Mouse (Mus musculus) forebrain, embryonic 10.5 days (tissue): ENCODE measurements at regions not wholly inside any gene's neighbourhood (a gene's known extent, or its start where the extent isn't known, plus 50 kb on each side); places are given as distances from the start of the nearest gene placed in this dataset. TPM values are rescaled to one million over a fixed set of nuclear protein-coding genes. Genes with fewer than 3 reads are reported as not detected.
A peak's percentile ranks its signal among the peaks of the same experiment; 100 is the strongest.

ENCODE experiments used
- DNase-seq: peaks from one replicate; pipeline ENCODE4 v3.0.0-alpha.2; 2017; ENCODE audit warnings: low spot score; ENCODE audit errors: extremely low spot score
- H3K27ac ChIP-seq: fragments of 300-500 bp; sonication (generic); 2 replicates; pipeline ENCODE4 v1.5.1; 2016; ENCODE audit warnings: mild to moderate bottlenecking
- H3K27me3 ChIP-seq: fragments of 300-500 bp; sonication (generic); 2 replicates; pipeline ENCODE4 v1.6.1; 2016; ENCODE audit warnings: mild to moderate bottlenecking; ENCODE audit not compliant: poor library complexity, severe bottlenecking
- H3K36me3 ChIP-seq: fragments of 300-500 bp; sonication (generic); replicated peaks from 2 replicates; pipeline ENCODE4 v1.6.1; 2016; ENCODE audit warnings: mild to moderate bottlenecking, moderate library complexity
- H3K4me1 ChIP-seq: fragments of 300-500 bp; sonication (generic); 2 replicates; pipeline ENCODE4 v1.6.1; 2016
- H3K4me3 ChIP-seq: fragments of 300-500 bp; sonication (generic); 2 replicates; pipeline ENCODE4 v1.5.1; 2016; ENCODE audit warnings: mild to moderate bottlenecking, moderate library complexity
- H3K9me3 ChIP-seq: fragments of 300-500 bp; sonication (generic); 2 replicates; pipeline ENCODE4 v1.6.1; 2016; ENCODE audit warnings: mild to moderate bottlenecking, moderate library complexity
- WGBS: fragments of 180-500 bp; shearing (Covaris S2); methylation state at CpG from one replicate; pipeline ENCODE4 v1.1.7; 2016; 5-methylcytosine and 5-hydroxymethylcytosine counted together
- microRNA-seq: library from miRNA; unstranded; fragments of <30 nt; microRNA quantifications from one replicate; pipeline ENCODE4, GENCODE M21; 2017

DNA sequence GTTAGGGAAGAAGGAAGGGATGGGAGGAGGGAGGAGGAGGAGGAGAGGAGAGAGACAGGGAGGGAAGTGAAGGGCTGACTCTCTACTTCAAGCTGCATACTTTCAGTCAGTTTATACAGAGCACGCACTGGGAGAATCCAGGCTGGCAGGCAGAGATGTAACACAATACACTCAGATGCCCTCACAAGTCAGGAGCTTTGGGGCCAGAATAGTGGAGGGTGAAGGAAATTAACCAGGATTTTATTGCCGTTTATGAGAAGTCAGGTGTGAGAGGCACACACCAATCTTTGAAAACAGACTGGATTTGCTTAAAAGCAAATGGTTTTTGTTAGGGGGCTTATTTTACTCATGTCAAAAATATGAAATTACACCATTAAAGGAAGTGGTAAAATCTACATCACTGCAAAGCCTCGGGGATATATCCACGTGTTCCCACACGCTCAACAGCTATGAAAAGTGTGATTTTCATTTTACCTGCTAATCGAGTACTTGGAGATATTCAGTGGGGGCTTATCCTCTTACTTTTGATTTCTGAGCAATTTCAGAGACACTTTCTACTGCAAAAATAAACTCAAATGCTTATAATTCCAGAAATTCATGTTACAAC, 268.2 kb downstream of the Sox2 start:
- no peak overlapping the region for H3K27ac ChIP-seq
- 67% methylated on average over 6 of the region's 6 CpGs for WGBS

DNA sequence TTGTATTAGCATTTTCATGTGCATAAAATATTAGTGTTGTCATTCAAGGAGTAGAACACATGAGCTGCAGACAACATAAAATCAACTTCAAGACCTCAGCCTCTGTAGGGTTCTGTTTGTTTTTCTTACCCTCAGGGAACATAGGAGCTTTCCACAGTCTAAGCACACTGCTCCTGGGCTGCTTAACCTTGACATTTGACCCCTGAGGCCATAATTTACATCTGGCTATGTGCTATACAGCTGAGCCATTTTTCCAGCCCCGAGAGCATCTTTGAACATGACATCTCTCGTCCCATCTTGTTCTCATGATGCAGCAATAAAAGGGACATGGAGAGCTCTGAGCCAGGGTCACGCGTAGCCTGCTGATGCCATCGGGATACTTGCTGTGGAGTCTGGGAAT, 270.3 kb downstream of the Sox2 start:
- Histone ChIP-seq H3K36me3 (no peaks in the 10 kb centered on the region), H3K9me3 (no peaks in the 10 kb centered on the region), H3K4me3 (no peak overlapping the region), H3K4me1 (peaks cover 17% of the 10 kb centered on the region), H3K27ac (no peak overlapping the region), H3K27me3 (no peaks in the 10 kb centered on the region)
- WGBS, result 87% methylated on average over 5 of the region's 5 CpGs
- DNase-seq, result no peak

More for the DNA sequence above, 268.2 kb downstream of the Sox2 start:
- Histone ChIP-seq H3K36me3 (no peaks in the 10 kb centered on the region), H3K4me3 (no peak overlapping the region), H3K27me3 (no peaks in the 10 kb centered on the region), H3K9me3 (no peaks in the 10 kb centered on the region), H3K4me1 (peaks cover 17% of the 10 kb centered on the region)
- DNase-seq, result no peak

DNA sequence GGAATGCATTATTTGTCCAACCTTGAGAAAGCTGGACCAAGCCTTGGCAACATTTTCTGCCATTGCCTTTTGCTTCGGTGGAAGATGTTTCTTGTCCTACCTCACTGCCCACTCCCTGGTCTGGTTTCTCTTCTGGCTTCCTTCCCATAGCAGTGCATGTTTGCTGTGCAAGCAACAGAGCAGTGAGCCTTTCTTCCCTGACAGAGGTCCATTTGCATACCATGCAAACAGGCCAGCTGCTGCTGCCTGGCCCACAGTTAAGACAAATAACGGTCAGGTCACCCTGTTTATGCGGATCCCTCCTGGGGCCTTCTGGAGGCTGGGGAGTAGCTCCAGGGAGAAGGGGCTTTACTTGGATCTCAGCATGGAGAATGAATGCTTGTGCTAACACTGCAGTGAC, 299.7 kb downstream of the Sox2 start:
- Histone ChIP-seq H3K27me3 (no peaks in the 10 kb centered on the region), H3K9me3 (no peaks in the 10 kb centered on the region), H3K4me1 (peaks cover 7% of the 10 kb centered on the region), H3K27ac (peak overlapping the region; percentile 37; the same call in 1 of the 2 replicates), H3K36me3 (no peaks in the 10 kb centered on the region), H3K4me3 (no peak overlapping the region)
- DNase-seq, result no peak
- 54% methylated on average over 3 of the region's 3 CpGs for WGBS

DNA sequence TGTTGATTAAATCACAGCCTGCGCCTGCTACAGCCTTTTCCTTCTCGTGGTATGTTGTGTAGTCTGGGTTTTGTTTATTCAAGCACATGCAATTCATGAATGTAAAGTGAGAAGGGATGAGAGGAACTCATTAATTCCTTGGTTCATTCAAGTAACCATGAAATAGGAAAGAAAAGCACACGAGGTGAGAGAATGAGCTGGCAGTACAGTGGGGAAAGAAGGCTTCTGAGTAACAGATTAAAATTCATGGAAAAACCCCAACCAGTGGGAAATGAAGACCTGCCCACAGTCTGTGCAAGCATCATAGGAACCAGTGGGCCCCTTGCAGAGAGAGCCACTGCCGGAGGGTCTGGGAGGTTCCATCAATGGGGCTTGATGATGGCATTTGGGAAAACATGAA, 306.0 kb downstream of the Sox2 start:
- Histone ChIP-seq H3K27me3 (no peaks in the 10 kb centered on the region), H3K27ac (no peak overlapping the region)
- 72% methylated on average over 4 of the region's 4 CpGs for WGBS

DNA sequence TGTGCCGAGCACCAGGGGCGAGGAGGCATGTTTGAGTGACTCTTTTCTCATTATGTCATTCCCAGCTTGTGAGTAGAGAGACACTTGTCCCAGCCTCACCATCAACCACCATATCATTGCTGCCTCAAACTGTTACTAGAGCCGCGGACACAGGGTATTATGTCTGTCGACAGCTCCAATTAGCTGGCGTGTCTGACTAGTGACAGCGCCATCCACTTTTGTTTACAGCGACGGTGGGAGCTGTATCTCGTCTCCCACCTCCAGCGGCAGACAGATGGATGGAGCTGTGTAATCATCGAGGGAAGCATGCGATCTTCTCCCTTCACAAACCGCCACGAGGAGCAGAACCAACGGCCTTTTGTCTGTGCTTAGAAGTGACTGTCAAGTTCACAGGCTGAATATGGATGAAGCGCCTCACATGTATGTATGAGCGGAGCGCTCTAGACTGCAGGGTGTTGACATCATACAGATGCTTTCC, 308.9 kb downstream of the Sox2 start:
- no peak overlapping the region for H3K27ac ChIP-seq
- H3K36me3 ChIP-seq, result no peaks in the 10 kb centered on the region
- DNase-seq, result no peak
- WGBS, result 89% methylated on average over 19 of the region's 19 CpGs
- no peak overlapping the region for H3K4me3 ChIP-seq
- H3K27me3 ChIP-seq, result no peaks in the 10 kb centered on the region
- peaks cover 8% of the 10 kb centered on the region; the same call in 1 of the 2 replicates for H3K4me1 ChIP-seq
- no peaks in the 10 kb centered on the region for H3K9me3 ChIP-seq

More for the DNA sequence above, 306.0 kb downstream of the Sox2 start:
- no peak overlapping the region for H3K4me3 ChIP-seq
- H3K9me3 ChIP-seq, result no peaks in the 10 kb centered on the region
- H3K36me3 ChIP-seq, result no peaks in the 10 kb centered on the region
- no peak for DNase-seq
- H3K4me1 ChIP-seq, result no peaks in the 10 kb centered on the region; the same call in 1 of the 2 replicates

DNA sequence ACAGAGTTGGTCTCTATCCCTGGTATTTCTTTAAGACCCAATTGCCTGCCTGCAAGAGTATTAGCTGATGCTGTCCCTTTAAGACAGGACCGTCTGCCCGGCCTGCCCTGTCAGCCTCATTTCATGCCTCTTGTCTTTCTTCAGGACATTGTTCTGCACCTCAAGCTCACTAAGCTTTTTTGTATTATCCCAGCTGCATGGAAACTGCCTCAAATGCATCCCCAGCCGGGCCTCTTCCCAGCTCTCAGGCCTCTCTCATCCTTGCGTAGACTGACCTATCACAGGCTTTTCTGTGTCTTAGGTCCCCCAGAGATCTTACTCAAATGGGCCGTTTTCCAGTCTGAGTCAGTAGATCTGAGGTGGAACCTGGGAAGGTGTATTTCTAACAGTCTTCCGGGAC, 316.2 kb downstream of the Sox2 start:
- Histone ChIP-seq H3K9me3 (no peaks in the 10 kb centered on the region), H3K4me3 (no peak overlapping the region), H3K27ac (peak overlapping the region; percentile 73), H3K27me3 (no peaks in the 10 kb centered on the region), H3K4me1 (peaks cover 23% of the 10 kb centered on the region), H3K36me3 (no peaks in the 10 kb centered on the region)
- WGBS, result 17% methylated on average over 6 of the region's 6 CpGs
- peak; percentile 25 for DNase-seq

DNA sequence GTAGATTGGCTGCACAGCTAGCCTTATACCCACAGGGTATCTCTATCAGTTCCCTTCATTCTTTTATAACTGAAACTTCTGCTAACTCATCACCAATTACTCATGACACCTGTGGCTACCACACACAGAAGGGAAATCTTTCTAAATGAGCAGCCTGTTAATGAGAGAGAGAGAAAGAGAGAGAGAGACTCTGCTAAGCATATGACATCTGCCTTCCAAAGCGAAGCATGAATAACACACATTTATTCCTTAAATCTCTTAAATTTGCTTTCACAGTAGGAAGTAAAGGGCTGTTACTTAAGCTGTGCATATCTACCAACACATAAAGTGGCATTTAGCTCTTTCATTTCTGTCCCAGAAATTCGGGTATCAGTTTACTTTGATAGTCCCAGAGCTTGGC, 317.7 kb downstream of the Sox2 start:
- DNase-seq, result no peak
- WGBS, result 84% methylated on average over 2 of the region's 2 CpGs

DNA sequence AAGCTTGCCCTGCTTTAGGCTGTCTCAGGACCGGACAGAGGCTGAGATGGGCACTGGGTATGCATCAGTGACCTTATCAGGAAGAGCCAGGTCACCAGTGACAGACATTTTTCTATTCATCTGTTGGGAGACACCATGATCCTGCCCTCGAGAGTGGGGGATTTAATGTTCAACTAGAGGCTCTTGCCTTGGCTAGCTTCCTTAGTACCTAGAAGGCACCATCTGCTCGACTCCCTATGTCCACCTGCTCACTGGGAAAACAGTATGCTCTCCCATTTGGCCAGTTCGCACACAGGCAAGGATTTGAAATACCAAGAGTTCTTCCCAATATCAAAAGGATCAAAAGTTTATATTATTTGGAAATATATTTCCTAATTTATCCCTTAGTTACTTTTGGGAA, 321.3 kb downstream of the Sox2 start:
- H3K36me3 ChIP-seq, result no peaks in the 10 kb centered on the region
- H3K9me3 ChIP-seq, result no peaks in the 10 kb centered on the region
- no peak overlapping the region for H3K4me3 ChIP-seq
- H3K4me1 ChIP-seq, result peaks cover 7% of the 10 kb centered on the region
- WGBS, result 90% methylated on average over 4 of the region's 4 CpGs
- no peaks in the 10 kb centered on the region for H3K27me3 ChIP-seq
- no peak overlapping the region for H3K27ac ChIP-seq
- no peak for DNase-seq

More for the DNA sequence above, 317.7 kb downstream of the Sox2 start:
- Histone ChIP-seq H3K27me3 (no peaks in the 10 kb centered on the region), H3K27ac (no peak overlapping the region), H3K36me3 (no peaks in the 10 kb centered on the region), H3K9me3 (no peaks in the 10 kb centered on the region), H3K4me1 (peaks cover 17% of the 10 kb centered on the region), H3K4me3 (no peak overlapping the region)

DNA sequence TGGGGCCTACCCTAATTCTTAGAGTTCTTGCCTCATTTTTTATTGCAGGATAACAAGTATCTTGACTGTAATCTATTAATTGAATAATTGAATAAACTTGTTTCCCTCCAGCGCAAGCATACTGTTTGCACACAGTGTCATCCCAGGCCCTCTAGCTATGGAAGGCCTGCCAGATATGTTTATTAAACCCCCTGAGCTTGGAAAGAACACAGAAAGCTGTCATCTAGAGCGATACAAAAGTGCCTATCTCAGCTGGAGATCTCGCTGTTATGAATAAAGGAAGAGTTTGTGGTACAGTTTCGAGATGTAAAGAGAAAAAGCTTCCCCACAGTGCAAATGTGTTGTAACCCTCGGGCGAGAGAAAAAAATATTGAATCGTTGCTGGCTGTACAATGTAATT, 324.2 kb downstream of the Sox2 start:
- Histone ChIP-seq H3K27me3 (no peaks in the 10 kb centered on the region), H3K4me3 (no peak overlapping the region), H3K4me1 (no peaks in the 10 kb centered on the region), H3K36me3 (no peaks in the 10 kb centered on the region), H3K27ac (no peak overlapping the region), H3K9me3 (no peaks in the 10 kb centered on the region)
- 92% methylated on average over 7 of the region's 7 CpGs for WGBS
- no peak for DNase-seq

Small RNA genes lying in the stretch of these regions (microRNA-seq; reads per million reads assigned to microRNA genes)
- not detected for gene Mir6378
